Mouse (Mus musculus): ENCODE data around the gene Pnpla8. TPM values are rescaled to one million over a fixed set of nuclear protein-coding genes. Genes with fewer than 3 reads are reported as not detected.

Gene Pnpla8
- polyA plus RNA-seq, 1 experiment: 13.9 TPM

GRCm38 (mm10) chr12:44223044-44223443 is 1.9 kb downstream of the Pnpla8 start:
- Histone ChIP-seq H3K36me3 (ENCODE audit: control insufficient read depth, insufficient read depth) (no peaks in the 10 kb centered on the region), H3K4me2 (ENCODE audit: low read depth) (no peak overlapping the region), H3ac (ENCODE audit: control insufficient read depth, insufficient read length) (no peak overlapping the region), H3K79me2 (ENCODE audit: control insufficient read depth, insufficient read depth) (no peaks in the 10 kb centered on the region), H3K4me3 (no peak overlapping the region), H3K27me3 (ENCODE audit: control insufficient read depth, insufficient read depth, insufficient read length) (no peaks in the 10 kb centered on the region)
- TF ChIP-seq REST (IDR thresholded peaks at IDR 0.05; ENCODE audit: insufficient read depth, insufficient read length) (no peak), MAX (IDR thresholded peaks at IDR 0.05; ENCODE audit: low read depth) (no peak), E2F4 (IDR thresholded peaks at IDR 0.05; ENCODE audit: insufficient read depth) (no peak), CEBPB (IDR thresholded peaks at IDR 0.05; ENCODE audit: insufficient read depth, poor library complexity, severe bottlenecking) (no peak), MYOG (IDR thresholded peaks at IDR 0.05; ENCODE audit: control insufficient read depth in 1 of 3, insufficient read depth in 1 of 3, insufficient read length in 2 of 3, low read depth in 2 of 3) (no peak), SRF (IDR thresholded peaks at IDR 0.05; ENCODE audit: control insufficient read depth, insufficient read length, low read depth) (no peak), POLR2A (IDR thresholded peaks at IDR 0.05; ENCODE audit: insufficient read length, low read depth) (no peak), POLR2AphosphoS2 (IDR thresholded peaks at IDR 0.05; ENCODE audit: insufficient read length, low read depth) (no peak), TCF3 (IDR thresholded peaks at IDR 0.05; ENCODE audit: insufficient read length, low read depth) (no peak), USF1 (IDR thresholded peaks at IDR 0.05; ENCODE audit: low read depth) (no peak), TCF12 (IDR thresholded peaks at IDR 0.05; ENCODE audit: insufficient read depth, poor library complexity, severe bottlenecking) (no peak), MYOD1 (IDR thresholded peaks at IDR 0.05; ENCODE audit: control insufficient read depth in 1 of 3, insufficient read length in 2 of 3, low read depth in 2 of 3) (no peak)

DNA sequence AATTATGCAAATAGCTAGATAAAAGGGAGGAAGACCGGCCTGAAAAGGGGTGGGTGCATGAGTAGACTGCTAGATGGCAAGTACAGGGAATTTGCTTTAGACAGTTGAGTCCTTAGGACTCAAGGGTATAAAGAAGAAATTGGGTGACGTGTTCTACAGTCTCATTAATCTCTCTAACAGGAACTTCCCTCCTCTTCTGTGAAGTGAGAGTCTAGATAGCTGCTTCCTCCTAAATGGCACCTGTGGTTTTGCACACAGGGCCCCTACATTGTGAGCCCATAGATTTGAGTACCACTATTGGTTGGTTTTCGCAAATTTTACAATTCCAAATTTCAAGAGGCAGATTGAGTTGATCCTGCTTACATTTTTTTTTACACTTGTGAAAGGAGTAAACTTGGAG is 3.5 kb downstream of the Pnpla8 start:
- Histone ChIP-seq H3K27me3 (ENCODE audit: control insufficient read depth, insufficient read depth, insufficient read length) (no peaks in the 10 kb centered on the region), H3K79me2 (ENCODE audit: control insufficient read depth, insufficient read depth) (no peaks in the 10 kb centered on the region), H3K4me3 (no peak overlapping the region), H3ac (ENCODE audit: control insufficient read depth, insufficient read length) (no peak overlapping the region), H3K4me2 (ENCODE audit: low read depth) (no peak overlapping the region), H3K36me3 (ENCODE audit: control insufficient read depth, insufficient read depth) (no peaks in the 10 kb centered on the region)
- TF ChIP-seq MYOG (IDR thresholded peaks at IDR 0.05; ENCODE audit: control insufficient read depth in 1 of 3, insufficient read depth in 1 of 3, insufficient read length in 2 of 3, low read depth in 2 of 3) (no peak), SRF (IDR thresholded peaks at IDR 0.05; ENCODE audit: control insufficient read depth, insufficient read length, low read depth) (no peak)

DNA sequence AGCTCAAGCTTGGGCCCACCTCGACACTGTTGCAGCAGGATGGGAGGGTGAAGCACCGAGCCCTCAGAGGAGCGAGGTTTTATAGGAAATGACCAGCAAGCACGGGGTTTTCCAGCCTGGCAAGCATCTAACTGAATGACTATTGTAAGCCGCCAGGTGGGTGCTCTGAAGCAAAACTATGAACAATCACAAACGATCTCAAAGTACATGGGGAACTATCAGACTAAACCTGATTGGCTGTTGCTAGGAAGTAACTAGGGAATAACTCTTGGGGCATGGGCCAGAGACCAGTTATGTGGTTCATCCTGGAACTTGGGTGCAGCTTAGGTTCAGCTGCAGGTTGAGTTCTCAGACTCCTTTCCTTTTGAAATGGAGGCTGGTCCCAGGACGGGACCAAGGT is 19.9 kb downstream of the Pnpla8 start:
- no peak for TF ChIP-seq MYOG (IDR thresholded peaks at IDR 0.05; ENCODE audit: control insufficient read depth in 1 of 3, insufficient read depth in 1 of 3, insufficient read length in 2 of 3, low read depth in 2 of 3)
- TF ChIP-seq POLR2AphosphoS2 (IDR thresholded peaks at IDR 0.05; ENCODE audit: insufficient read length, low read depth): no peak
- TF ChIP-seq CEBPB (IDR thresholded peaks at IDR 0.05; ENCODE audit: insufficient read depth, poor library complexity, severe bottlenecking): no peak
- no peak for TF ChIP-seq E2F4 (IDR thresholded peaks at IDR 0.05; ENCODE audit: insufficient read depth)
- no peak for TF ChIP-seq SRF (IDR thresholded peaks at IDR 0.05; ENCODE audit: control insufficient read depth, insufficient read length, low read depth)
- no peak for TF ChIP-seq USF1 (IDR thresholded peaks at IDR 0.05; ENCODE audit: low read depth)
- no peak for TF ChIP-seq TCF3 (IDR thresholded peaks at IDR 0.05; ENCODE audit: insufficient read length, low read depth)
- no peak for TF ChIP-seq REST (IDR thresholded peaks at IDR 0.05; ENCODE audit: insufficient read depth, insufficient read length)
- TF ChIP-seq MAX (IDR thresholded peaks at IDR 0.05; ENCODE audit: low read depth): no peak
- TF ChIP-seq TCF12 (IDR thresholded peaks at IDR 0.05; ENCODE audit: insufficient read depth, poor library complexity, severe bottlenecking): no peak
- no peak for TF ChIP-seq MYOD1 (IDR thresholded peaks at IDR 0.05; ENCODE audit: control insufficient read depth in 1 of 3, insufficient read length in 2 of 3, low read depth in 2 of 3)
- no peak for TF ChIP-seq POLR2A (IDR thresholded peaks at IDR 0.05; ENCODE audit: insufficient read length, low read depth)
- Histone ChIP-seq H3K4me2 (ENCODE audit: low read depth) (no peak overlapping the region), H3K4me3 (no peak overlapping the region), H3K79me2 (ENCODE audit: control insufficient read depth, insufficient read depth) (no peaks in the 10 kb centered on the region), H3K27me3 (ENCODE audit: control insufficient read depth, insufficient read depth, insufficient read length) (no peaks in the 10 kb centered on the region), H3K36me3 (ENCODE audit: control insufficient read depth, insufficient read depth) (no peaks in the 10 kb centered on the region), H3ac (ENCODE audit: control insufficient read depth, insufficient read length) (no peak overlapping the region)

DNA sequence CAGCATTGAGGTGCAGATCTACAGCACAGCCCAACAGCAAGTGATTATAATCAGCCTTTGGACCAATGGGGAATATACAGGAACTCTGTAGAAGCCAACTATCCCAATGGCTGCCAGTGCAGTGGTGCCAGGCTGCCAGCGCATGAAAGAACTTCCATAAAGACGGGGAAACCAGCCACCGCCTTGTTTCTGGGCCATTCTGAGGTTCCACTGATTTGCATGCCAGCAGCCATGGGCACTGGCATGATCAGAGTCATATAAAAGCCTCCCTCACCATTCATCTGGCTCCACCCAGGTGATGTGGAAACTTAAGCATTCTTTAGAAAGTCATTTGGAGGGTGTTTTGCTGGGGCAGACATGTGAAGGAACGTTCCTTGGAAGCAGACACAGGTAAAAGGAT is 21.2 kb downstream of the Pnpla8 start:
- H3ac ChIP-seq (ENCODE audit: control insufficient read depth, insufficient read length): no peak overlapping the region
- H3K4me2 ChIP-seq (ENCODE audit: low read depth): no peak overlapping the region
- H3K36me3 ChIP-seq (ENCODE audit: control insufficient read depth, insufficient read depth): no peaks in the 10 kb centered on the region
- H3K79me2 ChIP-seq (ENCODE audit: control insufficient read depth, insufficient read depth): no peaks in the 10 kb centered on the region
- TF ChIP-seq MAX (IDR thresholded peaks at IDR 0.05; ENCODE audit: low read depth): no peak
- no peak for TF ChIP-seq REST (IDR thresholded peaks at IDR 0.05; ENCODE audit: insufficient read depth, insufficient read length)
- no peak for TF ChIP-seq USF1 (IDR thresholded peaks at IDR 0.05; ENCODE audit: low read depth)
- no peak for TF ChIP-seq CEBPB (IDR thresholded peaks at IDR 0.05; ENCODE audit: insufficient read depth, poor library complexity, severe bottlenecking)
- no peak for TF ChIP-seq TCF3 (IDR thresholded peaks at IDR 0.05; ENCODE audit: insufficient read length, low read depth)
- TF ChIP-seq POLR2AphosphoS2 (IDR thresholded peaks at IDR 0.05; ENCODE audit: insufficient read length, low read depth): no peak
- no peak for TF ChIP-seq POLR2A (IDR thresholded peaks at IDR 0.05; ENCODE audit: insufficient read length, low read depth)
- no peak for TF ChIP-seq TCF12 (IDR thresholded peaks at IDR 0.05; ENCODE audit: insufficient read depth, poor library complexity, severe bottlenecking)
- TF ChIP-seq E2F4 (IDR thresholded peaks at IDR 0.05; ENCODE audit: insufficient read depth): no peak
- TF ChIP-seq MYOD1 (IDR thresholded peaks at IDR 0.05; ENCODE audit: control insufficient read depth in 1 of 3, insufficient read length in 2 of 3, low read depth in 2 of 3): no peak
- TF ChIP-seq MYOG (IDR thresholded peaks at IDR 0.05; ENCODE audit: control insufficient read depth in 1 of 3, insufficient read depth in 1 of 3, insufficient read length in 2 of 3, low read depth in 2 of 3): no peak
- TF ChIP-seq SRF (IDR thresholded peaks at IDR 0.05; ENCODE audit: control insufficient read depth, insufficient read length, low read depth): no peak
- H3K27me3 ChIP-seq (ENCODE audit: control insufficient read depth, insufficient read depth, insufficient read length): no peaks in the 10 kb centered on the region
- no peak overlapping the region for H3K4me3 ChIP-seq

DNA sequence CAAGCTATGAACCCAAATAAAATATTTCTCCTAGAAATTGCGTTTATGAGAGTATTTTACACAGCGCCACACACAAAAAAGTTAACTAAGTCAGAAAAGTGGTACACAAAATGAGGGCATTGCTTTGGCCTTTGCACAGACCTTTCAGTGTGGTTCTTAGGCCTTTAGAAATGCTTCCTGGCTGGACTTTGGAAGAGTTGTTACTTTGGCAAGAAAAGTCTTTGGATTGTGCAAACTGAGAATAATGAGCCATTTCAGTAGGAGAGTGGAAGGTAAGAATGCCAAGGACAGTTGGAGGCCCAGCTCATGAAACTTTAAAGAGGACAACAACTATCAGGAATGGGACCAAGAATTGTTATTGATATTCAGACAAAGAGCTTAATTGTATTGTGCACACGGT is 24.6 kb downstream of the Pnpla8 start:
- Histone ChIP-seq H3K27me3 (ENCODE audit: control insufficient read depth, insufficient read depth, insufficient read length) (no peaks in the 10 kb centered on the region), H3ac (ENCODE audit: control insufficient read depth, insufficient read length) (no peak overlapping the region), H3K4me2 (ENCODE audit: low read depth) (no peak overlapping the region), H3K4me3 (no peak overlapping the region), H3K79me2 (ENCODE audit: control insufficient read depth, insufficient read depth) (no peaks in the 10 kb centered on the region), H3K36me3 (ENCODE audit: control insufficient read depth, insufficient read depth) (no peaks in the 10 kb centered on the region)
- TF ChIP-seq REST (IDR thresholded peaks at IDR 0.05; ENCODE audit: insufficient read depth, insufficient read length) (no peak), MYOD1 (IDR thresholded peaks at IDR 0.05; ENCODE audit: control insufficient read depth in 1 of 3, insufficient read length in 2 of 3, low read depth in 2 of 3) (no peak), MAX (IDR thresholded peaks at IDR 0.05; ENCODE audit: low read depth) (no peak), SRF (IDR thresholded peaks at IDR 0.05; ENCODE audit: control insufficient read depth, insufficient read length, low read depth) (no peak), USF1 (IDR thresholded peaks at IDR 0.05; ENCODE audit: low read depth) (no peak), POLR2AphosphoS2 (IDR thresholded peaks at IDR 0.05; ENCODE audit: insufficient read length, low read depth) (no peak), MYOG (IDR thresholded peaks at IDR 0.05; ENCODE audit: control insufficient read depth in 1 of 3, insufficient read depth in 1 of 3, insufficient read length in 2 of 3, low read depth in 2 of 3) (no peak), E2F4 (IDR thresholded peaks at IDR 0.05; ENCODE audit: insufficient read depth) (no peak), TCF12 (IDR thresholded peaks at IDR 0.05; ENCODE audit: insufficient read depth, poor library complexity, severe bottlenecking) (no peak), CEBPB (IDR thresholded peaks at IDR 0.05; ENCODE audit: insufficient read depth, poor library complexity, severe bottlenecking) (no peak), POLR2A (IDR thresholded peaks at IDR 0.05; ENCODE audit: insufficient read length, low read depth) (no peak), TCF3 (IDR thresholded peaks at IDR 0.05; ENCODE audit: insufficient read length, low read depth) (no peak)
